Mouse (Mus musculus): Measurements from ENCODE around the gene Slc31a1.

The Slc31a1 gene

DNA sequence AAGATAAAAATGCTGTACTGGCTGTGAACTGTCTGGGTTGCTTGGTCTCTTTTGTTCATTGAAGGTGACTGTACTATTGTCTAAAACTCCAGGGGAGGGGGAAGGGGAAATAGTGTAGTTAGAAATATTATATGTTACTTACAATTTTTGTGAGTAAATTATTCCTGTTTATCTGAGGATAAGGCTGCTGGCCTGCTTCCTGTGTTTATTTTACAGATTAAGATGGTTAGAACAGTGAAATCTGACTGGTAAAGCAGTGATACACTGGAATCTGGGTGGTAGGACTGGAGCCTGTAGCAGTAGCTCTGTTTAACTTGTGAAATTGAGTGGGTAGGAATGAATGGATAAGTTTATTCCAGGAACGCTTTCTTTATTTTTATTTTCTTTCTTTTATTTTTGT is 1.5 kb downstream of the Slc31a1 start:
- intact Hi-C loops (cut with DNase I): loop anchor here (5.0 kb wide), 1 partner anchor 45 kb away; the partner anchor contains the start of genes Cdc26 and Prpf4

DNA sequence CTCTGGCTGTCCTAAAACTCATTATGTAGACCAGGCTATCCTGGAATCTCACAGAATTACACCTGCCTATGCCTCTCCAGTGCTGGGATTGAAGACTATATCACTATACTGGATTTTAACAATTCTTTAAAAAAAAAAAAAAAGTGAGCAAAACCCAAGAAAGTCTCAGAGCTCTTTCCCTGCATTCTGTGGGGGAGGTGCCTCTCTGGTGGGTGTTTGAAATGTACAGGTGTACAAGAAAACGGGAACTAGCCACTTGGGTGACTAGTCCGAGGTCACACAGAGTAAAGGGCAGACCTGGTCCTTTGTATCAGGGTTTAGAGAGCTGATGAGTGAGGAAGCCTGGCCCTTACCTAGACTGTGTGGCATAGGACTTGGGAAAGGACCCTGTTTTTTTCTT is 1.9 kb downstream of the Slc31a1 start:
- intact Hi-C loops (cut with DNase I): loop anchor here (5.0 kb wide), 1 partner anchor 45 kb away; the partner anchor contains the start of genes Cdc26 and Prpf4

DNA sequence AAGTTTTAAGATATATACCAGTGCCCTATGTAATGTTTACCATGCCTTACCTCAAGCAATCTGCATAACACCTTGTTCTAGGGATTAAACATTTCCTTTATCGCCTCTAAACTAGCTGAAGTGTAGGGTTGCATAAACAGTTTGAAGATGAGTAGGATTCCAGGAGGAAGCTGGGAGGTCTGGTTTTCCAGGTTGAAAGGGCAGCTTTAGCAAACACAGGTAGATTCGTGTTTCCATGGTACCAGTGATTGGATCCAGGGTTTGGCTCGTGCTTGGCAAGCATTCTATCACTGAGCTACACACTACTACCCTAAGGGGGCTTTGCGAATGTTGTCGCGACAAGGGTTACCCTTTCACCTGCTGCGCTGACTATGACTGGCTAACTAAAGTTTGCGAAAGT is 3.8 kb downstream of the Slc31a1 start:
- intact Hi-C loops (cut with DNase I): loop anchor here (5.0 kb wide), 1 partner anchor 43 kb away; the partner anchor contains the start of genes Cdc26 and Prpf4

DNA sequence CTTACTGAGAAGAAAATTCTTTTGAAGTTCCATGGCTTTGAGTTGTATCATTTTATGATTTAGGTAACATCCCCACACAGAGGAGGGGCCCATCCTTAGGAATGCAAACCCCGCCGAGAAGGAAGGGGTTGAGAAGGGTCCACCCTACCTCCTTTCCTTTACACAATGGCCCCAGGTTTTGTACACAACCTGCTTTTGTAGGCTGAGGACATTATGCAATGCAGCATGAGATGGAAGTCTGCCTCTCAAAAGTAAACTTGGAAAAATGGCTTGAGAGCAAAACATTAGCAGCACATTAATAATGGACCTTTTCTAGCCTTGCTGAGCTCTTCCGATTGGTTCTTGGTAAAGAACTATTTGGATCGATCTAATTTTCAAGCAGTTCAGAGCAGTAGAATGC is 5.8 kb downstream of the Slc31a1 start:
- intact Hi-C loops (cut with DNase I): no loop called here

DNA sequence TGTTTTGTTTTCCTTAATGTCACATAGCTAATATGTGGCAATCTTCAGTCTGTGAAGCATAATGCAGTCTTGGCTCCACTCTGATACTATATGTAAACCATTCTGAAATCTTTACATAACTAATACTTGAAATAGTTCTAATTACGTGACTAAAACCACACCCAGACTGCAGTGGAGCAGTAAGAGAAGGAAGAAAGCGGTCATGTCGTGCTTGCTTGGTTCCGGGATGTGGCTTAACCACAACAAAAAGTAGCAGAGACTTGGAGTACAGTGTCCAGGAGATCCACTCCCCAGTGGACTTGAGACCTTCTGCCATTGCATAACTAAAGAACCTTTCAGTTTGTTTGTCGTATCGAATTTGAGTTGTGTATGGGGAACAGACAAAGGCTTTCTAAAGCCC is 7.1 kb downstream of the Slc31a1 start:
- intact Hi-C loops (cut with DNase I): no loop called here

DNA sequence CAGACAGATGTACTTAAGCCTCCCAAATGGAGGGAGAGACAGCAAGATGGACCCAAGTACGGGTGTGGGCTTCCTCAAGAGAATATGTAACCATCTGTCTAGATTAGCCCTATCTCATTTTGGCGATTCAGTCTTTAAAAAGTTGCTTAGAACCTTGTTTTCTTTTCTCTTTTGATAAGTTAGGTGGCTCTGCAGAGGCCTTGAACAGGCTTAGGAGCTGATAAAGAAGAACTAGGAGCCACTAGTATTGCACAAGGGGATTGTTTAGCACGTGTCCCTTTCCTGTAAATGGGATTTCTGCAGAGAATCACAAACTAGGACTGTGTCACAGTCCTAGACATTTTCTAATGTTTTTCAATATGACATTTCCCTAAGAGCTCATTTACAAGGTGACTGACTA is 8.6 kb downstream of the Slc31a1 start:
- intact Hi-C loops (cut with DNase I): no loop called here

DNA sequence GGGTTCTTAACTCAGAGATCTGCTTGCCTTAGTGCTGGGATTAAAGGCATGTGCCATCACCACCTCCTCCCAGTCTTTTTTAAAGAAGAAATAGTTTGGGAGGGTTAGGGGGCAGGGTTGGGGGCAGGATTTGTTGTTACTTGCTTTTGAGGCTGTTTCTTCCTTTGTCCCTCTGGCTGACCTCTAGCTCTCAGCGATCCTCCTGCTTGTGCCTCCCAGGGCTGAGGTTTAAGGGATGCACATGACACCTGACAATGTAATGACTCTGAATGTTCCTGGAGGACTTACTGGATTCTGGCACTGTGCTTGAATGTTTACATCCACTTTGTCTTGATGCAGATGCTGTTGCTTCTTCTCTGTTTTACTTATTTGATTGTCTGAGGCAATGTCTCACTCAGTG is 11.9 kb downstream of the Slc31a1 start:
- intact Hi-C loops (cut with DNase I): no loop called here

DNA sequence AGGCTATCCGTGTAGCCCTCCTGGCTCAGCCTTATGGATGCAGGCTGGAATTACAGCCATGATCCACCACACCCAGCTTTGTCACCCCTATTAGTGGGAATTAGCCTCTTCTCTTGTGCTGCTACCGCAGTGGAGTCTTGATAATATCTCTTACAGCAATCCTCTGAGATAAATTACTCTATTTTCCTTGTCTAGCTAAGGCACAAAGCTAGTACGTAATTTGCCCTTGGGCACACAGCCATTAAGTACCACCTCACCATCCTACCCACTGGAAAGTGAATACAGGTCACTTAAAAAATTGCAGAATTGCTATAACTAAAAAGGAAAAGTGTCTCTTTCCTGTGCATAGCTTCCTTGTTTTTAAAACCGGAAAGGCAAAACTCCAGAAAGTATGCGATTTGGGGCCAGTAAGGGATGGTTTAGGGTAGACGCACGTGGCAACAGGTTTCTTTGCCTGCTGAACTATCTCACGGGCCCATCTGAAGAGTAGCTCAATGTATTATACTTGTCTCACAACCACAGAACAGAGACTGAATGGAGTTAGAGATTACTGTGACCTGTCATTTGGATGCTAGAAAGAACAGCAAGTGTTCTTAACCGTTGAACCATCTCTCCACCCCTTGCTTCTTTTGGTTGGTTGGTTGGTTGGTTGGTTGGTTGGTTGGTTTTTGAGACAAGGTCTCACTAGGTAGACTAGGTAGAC is 12.4 kb downstream of the Slc31a1 start:
- intact Hi-C loops (cut with DNase I): no loop called here

DNA sequence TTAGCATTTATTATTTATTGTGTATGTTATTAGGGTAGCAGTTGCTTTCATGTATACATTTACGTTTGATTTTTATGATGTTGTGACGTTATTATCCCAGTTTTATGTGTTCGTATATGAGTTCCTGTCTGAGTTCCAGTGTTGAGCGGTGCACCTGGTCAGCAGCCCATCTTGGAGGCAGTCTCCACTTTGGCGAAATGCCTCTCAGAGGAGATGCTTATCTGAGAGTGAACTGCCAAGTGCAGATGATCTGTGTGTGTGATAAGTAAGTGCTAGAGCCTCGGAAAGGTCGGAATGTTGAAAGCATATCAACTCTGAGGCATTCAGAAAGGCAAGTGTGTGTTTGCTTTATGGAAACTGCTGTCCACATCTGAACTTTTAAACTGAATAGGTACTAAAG is 13.1 kb downstream of the Slc31a1 start:
- intact Hi-C loops (cut with DNase I): no loop called here

DNA sequence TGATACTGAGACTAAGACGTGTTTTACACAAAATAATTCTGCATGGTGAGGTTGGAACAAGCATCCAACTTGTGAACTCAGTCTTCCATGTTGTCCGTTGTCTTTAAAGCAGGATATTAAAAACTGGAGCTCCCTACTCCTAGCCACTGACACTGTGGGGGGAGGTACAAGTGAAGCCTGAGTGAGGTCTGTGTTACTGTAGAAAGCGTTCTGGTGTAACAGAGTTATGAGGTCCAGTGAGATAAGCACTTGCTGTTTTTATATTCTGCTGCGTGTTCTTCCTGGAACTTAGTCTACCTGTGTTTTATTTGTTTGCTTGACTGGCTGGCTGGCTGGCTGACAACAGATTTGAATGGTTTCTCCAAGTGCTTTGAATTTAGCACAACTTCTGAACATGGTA is 13.8 kb downstream of the Slc31a1 start:
- intact Hi-C loops (cut with DNase I): no loop called here

DNA sequence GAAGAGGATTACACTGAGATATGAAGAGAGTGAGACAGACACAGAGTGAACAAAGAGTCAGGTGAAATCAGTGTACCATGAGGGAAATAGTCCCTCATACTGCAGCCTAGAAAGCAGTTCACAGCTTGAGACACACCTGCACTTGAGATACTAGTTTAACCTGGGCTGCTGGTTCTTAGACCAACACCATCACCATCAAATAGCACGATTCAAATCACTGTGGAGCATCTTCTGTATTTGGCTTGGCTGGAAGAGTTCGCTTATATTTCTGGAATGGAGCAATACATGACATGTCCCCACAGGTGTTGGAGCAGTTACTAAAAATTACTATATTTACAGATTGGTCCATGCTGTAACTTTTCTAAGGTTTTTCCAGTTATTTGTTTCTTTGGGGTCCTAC is 15.6 kb downstream of the Slc31a1 start:
- intact Hi-C loops (cut with DNase I): no loop called here

DNA sequence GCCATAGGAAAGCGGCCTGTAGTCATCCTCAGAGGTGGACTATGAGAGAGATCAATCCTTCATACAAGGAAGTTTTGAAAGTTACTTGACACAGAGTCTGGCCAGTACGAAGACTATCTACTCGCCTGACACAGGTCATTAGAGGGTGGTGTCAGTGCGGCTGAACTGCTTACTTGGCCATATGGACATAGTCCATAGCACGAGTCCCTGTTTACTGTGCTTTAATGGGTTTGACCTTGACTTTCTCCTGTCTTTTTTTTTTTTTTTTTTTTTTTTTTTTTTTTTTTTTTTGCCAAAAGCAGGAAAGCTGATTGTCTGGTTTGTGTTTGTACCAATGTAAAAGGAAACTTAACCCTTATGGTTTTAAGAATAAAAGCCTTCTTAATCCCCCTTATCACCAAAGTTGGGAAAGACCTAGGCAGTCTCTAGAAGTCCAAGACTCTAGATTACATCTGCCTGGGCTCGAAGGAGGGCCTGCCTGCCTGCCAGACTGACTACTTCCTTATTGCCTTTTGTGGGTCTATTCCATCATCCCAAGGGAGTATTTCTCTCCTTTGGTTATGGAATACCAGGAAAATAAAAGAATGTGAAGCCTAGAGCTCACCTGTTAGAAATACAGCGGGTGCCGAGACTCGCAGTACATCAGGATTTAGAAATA is 19.3 kb downstream of the Slc31a1 start:
- intact Hi-C loops (cut with DNase I): no loop called here

DNA sequence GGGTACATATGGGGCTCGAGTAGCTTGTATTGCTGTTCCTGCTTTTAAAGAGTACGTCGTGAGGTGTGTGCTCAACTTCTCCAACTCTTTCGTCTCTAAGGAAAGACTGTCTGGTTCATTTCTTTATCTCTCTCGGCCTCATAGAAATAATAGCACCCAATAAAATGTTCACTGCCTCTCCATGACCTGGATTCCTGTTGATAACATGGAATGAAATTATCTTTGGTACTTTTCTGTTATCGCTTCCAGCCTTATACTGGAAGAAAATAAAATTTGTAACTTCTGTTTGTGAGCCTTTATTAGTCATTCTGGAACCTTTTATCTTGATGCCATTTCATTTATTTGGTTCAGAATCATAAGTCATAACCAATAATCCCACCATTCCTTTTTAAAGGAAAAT is 22.7 kb downstream of the Slc31a1 start:
- intact Hi-C loops (cut with DNase I): no loop called here

DNA sequence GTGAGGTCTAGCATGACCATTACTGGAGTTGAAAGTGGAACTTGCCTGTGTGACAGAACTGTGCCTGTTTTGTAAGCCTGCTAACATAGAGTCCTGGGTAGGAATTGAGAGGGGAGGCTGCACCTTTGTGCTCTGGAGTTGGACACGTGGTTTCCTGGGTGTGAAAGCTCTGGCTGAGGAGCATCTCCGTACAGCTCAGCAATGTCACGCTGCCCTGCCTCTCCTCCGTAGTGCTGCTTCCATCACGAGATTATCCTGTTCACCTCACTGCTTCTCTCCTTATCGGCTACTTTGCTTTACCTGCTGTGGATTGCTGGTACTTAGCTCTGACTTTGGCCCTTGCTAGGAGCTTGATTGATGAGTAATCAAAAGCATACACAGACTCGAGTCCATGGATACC is 23.2 kb downstream of the Slc31a1 start:
- intact Hi-C loops (cut with DNase I): no loop called here

DNA sequence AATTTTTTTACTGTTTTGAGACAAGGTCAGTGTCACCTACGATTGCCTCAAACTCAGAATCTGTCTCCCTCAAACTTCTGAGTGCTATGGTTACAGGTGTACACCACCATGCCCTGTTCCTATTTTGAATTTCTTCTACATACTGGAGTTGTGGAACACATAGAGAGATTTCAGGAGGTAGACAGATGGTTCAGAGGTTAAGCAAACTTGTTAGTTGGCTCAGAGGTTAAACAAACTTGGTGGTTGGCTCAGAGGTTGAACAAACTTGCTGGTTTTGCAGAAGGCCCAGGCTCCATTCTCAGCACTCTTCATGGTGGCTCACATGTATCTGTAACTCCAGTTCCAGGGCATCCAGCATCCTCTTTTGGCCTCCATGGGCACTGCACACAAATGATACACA is 23.6 kb downstream of the Slc31a1 start:
- intact Hi-C loops (cut with DNase I): no loop called here

DNA sequence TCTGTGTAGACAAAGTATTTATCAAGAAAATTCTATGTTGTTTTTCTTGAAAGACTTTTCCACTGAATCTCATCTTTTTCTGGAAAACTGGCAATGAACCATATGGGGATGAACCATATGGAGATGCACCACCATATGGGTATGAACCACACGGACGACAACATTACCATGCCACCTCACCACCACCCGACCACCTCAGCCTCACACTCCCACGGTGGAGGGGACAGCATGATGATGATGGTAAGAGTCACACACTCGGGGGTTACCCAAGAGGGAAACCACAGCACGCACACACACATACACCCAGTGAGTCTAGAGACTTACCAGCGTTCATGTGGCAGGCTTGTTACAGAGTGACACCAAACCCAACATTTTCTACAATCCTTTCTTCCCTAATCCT is 24.9 kb downstream of the Slc31a1 start:
- intact Hi-C loops (cut with DNase I): no loop called here

DNA sequence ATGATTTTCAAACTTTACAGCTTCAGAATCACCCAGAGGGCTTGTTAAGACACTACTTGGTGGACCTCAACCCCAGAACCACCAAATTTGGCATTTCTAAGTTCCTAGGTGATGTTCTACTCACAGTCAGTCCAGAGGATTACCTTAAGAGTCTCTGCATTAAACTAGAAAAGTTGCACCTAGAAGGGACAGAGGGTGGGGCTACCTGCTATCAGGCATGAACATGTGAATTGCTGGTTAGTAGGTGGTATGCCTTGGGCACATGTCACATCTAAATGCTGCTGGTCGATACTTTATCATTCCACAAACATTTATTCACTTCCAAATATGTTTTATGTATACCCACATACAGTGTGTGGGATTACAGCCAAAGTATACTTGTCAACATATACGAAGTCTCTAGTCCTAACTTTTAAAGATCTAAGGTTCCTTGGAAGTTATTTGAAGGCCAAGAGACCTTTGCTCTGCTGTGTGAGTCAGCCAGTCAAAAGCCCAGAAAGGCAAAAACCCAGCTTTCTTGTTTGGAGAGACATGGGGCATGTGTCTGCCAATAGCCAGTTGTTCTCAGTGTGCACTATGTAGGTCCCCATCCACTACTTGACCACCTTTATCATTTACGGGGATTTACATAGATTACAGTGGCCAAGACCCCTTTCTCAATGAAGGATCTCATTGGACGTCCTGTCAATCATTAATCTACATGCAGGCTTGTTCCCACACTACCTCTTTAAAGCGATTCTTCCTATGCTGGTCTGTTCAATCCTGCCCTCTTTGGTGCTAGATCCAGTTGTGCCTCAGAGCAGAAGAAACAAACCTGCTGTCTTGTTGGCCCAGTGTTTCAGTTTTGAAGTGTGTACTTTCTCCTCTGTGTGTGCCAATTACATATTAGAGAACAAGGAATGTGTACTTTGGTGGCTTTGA is 29.3 kb downstream of the Slc31a1 start:
- intact Hi-C loops (cut with DNase I): no loop called here

DNA sequence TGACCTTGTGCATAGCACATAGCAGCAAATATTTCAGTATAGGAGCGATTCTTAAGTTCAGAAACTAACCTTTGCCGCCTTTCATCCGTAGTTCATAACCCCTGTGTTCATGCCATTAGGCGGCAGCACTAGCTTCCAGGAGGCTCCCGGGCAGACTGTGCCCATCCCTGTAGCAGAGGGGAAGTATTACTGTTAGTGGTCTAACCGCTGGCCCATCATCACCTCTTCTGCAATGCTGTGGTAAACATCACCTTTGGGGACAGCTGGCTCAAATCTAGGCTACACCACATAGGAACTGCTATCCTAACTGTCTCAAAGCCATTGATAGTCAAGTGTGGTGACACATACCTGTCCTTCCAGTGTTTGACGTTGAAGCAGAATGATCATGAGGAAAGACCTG is 31.4 kb downstream of the Slc31a1 start:
- intact Hi-C loops (cut with DNase I): no loop called here

DNA sequence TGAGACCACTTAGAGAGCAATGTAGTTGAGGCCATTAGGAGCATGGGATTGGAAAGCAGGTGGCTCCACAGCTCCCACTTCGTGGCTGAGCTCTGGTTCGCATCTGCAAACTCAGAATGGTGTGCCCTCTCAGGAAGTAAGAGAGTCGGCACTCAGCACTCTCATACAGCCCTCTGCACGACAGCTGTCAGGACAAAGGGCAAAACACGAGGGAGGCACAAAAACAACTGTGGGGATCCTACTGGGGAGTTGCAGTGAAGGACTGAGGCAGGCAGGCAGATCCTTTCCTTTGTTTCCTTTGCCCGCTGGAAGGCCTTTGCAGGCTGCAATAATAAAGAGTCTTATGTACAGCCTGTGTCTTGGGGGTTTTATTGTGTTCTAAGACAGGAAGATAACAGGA is 32.9 kb downstream of the Slc31a1 start:
- intact Hi-C loops (cut with DNase I): no loop called here

DNA sequence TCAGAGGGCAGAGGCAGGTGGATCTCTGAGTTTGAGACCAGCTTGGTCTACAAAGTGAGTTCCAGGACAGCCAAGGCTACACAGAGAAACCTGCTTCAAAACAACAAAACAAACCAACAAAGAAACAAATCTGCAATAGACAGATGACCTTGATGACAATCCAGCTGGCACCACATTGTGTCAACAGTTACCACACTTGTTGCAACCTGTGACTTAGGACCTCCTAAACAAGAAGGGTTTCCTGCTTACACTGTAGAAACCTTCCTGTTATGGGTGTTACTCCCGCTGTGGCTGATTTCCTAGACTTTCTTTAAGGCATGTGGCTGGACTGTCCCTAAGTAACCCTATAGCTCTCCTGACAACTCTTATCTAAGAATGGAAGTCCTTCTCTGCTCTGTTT is 35.3 kb downstream of the Slc31a1 start:
- intact Hi-C loops (cut with DNase I): no loop called here

DNA sequence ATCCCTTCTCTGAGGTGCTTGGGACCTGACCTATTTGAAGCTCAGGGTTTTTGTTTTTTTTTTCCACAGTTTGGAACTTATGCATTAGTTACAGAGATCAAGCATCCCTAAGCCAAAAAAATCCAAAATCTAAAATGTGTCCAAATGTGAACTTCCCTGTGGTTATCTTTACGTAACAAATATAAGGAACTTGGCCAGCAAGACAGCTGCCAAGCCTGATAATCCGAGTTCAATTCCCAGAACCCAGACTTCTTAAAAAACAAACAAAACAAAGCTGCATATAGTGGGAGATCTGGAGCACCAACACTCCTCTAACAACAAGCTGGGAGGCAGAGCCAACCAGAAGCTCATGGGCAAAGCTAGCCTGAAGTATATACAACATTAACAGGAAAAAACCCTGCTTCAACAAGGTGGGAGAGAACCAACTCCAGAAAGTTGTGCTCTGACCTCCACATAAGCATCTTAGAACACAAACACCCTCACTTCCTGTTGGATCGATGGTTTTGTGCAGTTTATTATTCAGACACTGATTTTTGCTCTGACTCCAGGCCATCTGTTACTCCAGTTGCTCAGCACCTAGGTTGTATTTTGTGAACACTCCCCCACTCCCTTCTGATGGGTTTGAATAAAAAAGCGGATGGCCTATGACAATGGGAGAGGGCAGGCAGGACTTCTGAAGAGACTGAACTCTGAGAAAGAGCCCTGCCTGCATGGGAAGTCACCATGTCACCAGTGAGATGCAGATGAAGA is 37.3 kb downstream of the Slc31a1 start:
- intact Hi-C loops (cut with DNase I): no loop called here

Data from adrenal gland (tissue).